Mouse (Mus musculus) heart, adult 18-20 months (tissue): Measurements from ENCODE around the gene Cpsf4. TPM values are rescaled to one million over a fixed set of nuclear protein-coding genes. Genes with fewer than 3 reads are reported as not detected.
A peak's percentile ranks its signal among the peaks of the same experiment; 100 is the strongest.
"Not testable (repeated sequence)": the region's sequence is repeated elsewhere in the genome, so short reads cannot be mapped to it uniquely, and the experiment has no call there.

Experiments
- DNase-seq, 2 experiments: peaks; one replicate each; pipeline ENCODE4 v3.0.0; 2021 to 2022; ENCODE audit warnings: mixed read lengths in 1 of 2
- long read RNA-seq, 2 experiments: library from polyadenylated mRNA; stranded (forward); transcript quantifications; one replicate each; pipeline ENCODE4 v2.0.0; 2021
- total RNA-seq, 2 experiments: library from RNA; stranded (reverse); gene quantifications; 2 replicates each; pipeline ENCODE4 v1.2.3; 2021

Cpsf4 gene
- total RNA-seq, result 10 to 100 TPM; 11.4 to 12.9 TPM
- long read RNA-seq, experiment 1, transcript Cpsf4-205 (8 exons, 1,713 nt), result major isoform, 5 of 12 reads
- long read RNA-seq, experiment 1, partial matches to known transcripts, result 1 of 12 reads
- long read RNA-seq, experiment 1, other reads (novel, unspliced or antisense), result 3 of 12 reads
- long read RNA-seq, experiment 2, partial matches to known transcripts, result 1 of 10 reads
- long read RNA-seq, experiment 2, other reads (novel, unspliced or antisense), result 2 of 10 reads

DNA sequence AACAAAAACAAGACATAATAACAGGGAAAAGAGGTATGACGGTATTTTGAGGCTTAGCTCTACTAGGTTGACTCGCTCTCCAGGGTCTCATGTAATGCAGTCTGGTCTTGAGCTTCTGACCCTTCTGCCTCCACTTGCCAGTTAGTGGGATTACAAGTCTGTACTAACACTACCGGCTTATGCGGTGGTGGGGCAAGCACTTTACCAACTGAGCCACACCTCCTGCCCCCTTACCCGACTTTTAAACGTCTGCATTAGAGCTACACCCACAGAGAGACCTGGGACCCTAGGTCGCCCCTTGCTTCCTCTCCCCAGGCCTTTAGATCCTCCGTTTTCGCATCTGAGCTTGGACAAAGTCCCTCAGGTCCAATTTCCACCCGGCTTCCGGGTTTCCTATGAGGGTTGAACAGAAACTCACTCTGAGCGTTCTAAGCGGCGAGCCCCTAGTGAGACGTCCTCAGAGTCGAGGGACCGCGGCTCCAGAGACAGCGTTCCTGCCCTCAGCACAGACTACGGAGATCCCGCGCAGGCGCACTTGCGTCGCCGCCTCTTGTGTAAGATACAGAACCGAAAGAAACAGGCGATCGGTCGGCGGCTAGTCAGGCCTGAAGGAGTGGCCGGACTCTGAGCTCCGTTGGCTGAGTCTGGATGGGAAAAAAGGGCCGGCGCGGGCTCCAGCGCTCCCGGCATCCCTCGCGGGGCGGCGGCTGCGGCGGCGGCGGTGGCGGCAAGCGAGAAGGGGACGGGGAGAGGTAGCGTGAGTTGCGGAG is at the start of gene Cpsf4, which contains the start of gene Ptcd1:
Gene Cpsf4, plus strand, starts transcription at position 678 of the 770 bp plus-strand sequence.
Gene Ptcd1, minus strand, starts transcription at position 573 of the 770 bp plus-strand sequence.
- peak; percentile 99 to 100 for DNase-seq

DNA sequence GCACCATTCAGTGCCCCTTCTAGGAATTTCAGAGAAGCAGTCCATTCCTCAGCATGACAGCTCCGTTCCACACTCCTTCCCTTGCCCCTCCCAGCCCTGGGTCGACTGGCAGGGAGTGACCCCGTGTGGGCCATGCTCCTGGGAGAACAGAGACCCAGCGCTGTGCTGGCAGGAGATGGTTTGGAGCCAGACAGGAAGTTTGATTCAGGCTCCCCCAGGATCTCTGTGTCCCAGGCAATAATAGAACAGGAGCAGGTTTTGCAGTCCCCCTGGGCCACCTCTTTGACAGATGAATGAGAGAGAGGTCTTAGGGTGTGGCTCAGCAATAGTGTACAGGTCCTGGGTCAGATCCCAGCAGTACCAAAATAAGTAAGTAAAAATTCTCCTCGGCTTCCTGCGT is 49.0 kb upstream of the Cpsf4 start:
- peak in 1 of 2 experiments; percentile 21 for DNase-seq

DNA sequence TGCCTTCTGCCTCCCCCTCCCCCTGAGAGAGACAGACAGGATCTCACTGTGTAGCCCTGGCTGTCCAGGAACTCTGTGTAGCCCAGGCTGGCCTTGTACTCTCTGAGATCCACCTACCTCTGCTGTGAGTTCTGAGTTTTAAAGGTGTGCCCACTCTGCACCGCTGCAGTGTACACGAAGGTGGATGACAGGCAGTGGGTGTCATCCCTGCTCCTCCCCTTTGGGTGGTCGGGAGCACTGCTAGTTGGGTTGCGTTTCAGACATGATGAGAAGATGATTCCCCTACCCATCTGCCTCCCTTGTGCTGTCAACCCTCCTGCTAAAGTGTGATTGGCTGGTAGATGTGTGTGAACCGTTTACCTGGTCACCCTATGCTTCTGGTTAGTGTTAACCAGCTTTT is 48.6 kb upstream of the Cpsf4 start:
- DNase-seq, result no peak

DNA sequence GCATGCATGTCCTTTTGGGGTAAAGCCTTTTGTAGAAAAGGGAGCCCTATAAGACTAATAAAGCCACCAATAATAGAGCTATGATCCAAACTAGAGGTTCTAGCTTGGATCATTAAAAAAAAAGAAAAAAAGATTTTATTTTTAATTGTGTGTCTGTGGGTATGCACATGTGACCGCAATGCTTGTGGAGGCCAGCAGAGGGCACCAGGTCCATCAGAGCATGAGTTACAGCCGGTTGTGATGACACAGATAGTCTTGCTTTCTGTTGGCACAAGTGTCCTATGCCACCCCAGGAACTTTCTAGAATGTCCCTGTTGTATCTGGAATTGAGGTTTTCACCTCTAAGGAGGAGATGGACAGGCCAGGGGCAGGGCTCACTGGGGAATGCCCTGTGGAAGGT is 47.6 kb upstream of the Cpsf4 start:
- DNase-seq, result no peak

DNA sequence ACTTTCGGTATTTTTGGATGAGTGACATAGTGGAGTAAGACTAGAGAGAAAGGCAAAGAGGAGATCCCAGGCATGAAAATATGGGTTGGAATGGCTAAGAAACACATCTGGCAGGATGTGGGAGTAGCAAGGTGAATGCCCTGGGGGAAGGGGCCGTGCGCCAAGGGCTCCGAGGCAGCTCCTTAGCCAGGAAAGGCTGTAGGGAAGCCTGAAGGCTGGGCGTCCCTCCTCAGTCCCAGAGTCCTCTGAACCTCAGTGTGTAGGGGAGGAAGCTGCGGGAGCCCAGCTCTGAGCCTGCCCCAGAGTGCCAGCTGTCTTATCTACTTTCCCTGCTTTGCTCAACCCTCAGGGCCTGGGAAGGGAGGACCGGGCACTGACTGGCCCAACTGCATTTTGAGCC is 46.1 kb upstream of the Cpsf4 start:
- DNase-seq, result no peak

DNA sequence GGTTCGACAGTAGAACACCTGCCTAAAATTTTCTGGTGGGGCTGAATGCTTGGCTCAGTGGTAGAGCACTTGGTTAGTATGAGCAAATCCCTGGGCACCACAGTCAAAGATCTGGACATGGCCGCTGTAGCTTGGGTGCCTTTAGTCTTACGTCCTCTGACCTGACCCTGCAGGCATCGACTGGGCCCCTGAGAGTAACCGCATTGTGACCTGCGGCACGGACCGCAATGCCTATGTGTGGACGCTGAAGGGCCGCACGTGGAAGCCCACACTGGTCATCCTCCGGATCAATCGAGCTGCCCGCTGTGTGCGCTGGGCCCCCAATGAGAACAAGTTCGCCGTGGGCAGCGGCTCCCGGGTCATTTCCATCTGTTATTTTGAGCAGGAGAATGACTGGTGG is 43.6 kb upstream of the Cpsf4 start:
- DNase-seq, result no peak

DNA sequence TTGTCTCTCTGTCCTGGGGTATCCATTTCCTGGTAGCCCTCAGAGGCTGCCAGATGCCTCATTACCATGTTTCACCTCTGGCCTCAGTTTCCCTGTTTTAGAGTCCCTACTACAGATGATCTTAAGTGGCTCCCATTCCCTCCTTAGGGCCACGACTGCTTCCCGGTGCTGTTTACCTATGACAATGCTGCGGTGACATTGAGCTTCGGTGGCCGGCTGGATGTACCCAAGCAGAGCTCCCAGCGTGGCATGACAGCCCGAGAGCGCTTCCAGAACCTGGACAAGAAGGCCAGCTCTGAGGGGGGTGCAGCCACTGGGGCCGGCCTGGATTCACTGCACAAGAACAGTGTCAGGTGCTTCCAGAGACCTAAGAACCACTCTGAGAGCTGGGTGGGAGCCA is 40.4 kb upstream of the Cpsf4 start:
- DNase-seq, result no peak

DNA sequence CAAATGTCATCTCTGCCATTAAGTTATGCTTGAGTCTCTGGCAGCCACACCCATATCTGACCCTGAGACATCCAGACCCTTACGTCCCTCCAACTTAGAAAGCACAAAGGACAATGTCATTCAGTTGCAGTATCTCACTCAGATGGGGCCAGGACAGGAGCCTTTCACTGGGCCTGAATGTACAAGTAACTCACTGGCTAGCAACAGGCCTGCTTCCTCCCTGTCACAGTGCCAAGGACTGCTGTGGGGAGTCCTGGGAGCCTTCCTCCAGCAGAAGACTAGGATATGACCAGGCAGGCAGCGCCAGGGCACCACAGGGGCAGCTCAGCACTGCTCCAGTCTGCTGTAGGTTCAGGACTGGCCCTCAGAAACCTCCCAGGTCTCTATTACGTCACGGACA is 37.9 kb upstream of the Cpsf4 start:
- peak; percentile 49 to 52 for DNase-seq

DNA sequence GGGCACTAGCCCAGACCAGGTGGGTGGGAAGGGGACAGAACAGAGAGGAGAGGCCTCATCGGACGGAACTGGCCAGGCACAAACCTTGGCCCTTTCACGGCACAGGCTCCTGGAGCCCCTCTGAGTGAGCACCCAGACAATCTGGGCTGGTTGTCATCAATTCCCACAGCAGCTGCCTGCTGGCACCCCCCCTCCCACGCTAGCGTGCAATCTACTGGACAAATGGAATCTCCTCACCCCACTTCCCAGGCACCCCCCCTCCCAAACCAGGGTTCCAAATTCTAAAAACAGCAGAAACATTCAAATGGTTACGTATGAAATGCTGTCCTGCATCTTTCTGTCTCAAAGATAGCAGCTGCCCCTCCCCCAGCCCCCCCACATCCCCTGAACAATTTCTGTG is 37.2 kb upstream of the Cpsf4 start:
- not testable (repeated sequence) for DNase-seq

DNA sequence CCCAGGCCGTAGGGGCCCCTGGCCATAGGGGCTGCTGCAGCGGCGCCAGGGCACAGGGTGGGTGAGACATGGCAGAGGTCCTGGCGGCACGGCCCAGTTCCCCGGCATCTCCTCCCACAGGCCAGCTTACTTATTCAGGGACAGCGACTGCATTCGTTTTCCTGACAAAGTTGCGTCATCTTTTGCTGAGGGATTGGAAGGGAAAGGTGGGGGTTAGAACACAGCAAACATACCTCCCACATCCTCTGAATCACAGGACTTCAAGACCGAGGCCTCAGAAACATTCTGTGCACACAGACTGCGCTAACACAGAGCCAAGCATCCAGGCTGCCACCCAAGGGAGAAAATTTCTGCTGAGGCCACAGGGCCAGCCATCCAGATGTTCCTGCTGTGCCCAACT is 36.8 kb upstream of the Cpsf4 start:
- DNase-seq, result peak; percentile 26 to 34

DNA sequence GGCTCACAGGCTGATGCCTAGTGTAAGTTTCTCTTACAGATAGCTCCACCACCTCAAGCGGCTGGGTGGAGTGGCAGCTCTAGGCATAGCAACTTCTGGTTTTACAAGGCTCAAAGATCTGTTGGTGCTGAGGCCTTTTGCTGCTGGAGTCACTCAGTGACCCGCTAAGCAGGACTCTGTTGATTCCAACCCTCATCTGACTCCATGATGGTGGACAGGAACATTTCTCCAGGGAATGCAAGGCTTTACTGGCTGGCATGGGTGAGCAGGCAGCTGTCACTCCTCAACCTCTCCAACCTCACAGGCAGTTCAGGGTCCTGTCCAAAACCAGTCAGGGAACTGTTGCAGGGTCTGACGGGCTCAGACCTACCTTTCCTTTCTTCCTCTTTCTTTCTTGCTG is 36.0 kb upstream of the Cpsf4 start:
- no peak for DNase-seq

DNA sequence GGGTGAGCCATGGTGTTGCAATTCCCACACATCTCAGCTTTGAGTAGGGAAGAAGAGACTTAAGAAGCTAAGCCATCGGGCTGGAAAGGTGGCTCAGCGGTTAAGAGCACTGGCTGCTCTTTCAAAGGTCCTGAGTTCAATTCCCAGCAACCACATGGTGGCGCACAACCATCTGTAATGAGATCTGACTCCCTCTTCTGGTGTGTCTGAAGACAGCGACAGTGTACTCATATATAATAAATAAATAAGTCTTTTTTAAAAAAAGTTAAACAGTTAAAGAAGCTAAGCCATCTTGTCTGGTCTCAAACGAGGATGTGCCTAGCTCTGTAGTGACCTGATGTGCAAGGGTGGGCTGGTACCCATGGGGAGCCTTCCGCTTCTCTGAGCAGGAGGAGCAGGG is 33.7 kb upstream of the Cpsf4 start:
- not testable (repeated sequence) for DNase-seq

DNA sequence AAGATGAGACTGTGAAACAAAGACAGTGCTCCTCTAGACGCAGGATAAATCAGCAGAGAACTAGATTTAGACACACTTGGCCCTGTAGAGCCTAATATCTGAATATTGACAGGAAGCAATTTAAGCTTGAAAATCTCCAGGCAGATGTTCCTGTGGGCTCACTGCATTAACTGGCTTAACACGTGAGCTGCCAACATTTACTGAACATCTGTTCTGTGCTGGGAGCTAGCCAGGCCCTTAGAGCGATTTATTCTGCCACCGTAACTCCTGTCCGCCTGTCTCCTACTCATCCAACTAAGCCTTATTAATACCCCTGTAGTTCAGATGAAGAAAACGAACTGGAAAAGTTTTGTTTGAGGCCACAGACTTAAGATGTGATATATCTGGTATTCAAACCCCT is 28.2 kb upstream of the Cpsf4 start:
- no peak for DNase-seq

DNA sequence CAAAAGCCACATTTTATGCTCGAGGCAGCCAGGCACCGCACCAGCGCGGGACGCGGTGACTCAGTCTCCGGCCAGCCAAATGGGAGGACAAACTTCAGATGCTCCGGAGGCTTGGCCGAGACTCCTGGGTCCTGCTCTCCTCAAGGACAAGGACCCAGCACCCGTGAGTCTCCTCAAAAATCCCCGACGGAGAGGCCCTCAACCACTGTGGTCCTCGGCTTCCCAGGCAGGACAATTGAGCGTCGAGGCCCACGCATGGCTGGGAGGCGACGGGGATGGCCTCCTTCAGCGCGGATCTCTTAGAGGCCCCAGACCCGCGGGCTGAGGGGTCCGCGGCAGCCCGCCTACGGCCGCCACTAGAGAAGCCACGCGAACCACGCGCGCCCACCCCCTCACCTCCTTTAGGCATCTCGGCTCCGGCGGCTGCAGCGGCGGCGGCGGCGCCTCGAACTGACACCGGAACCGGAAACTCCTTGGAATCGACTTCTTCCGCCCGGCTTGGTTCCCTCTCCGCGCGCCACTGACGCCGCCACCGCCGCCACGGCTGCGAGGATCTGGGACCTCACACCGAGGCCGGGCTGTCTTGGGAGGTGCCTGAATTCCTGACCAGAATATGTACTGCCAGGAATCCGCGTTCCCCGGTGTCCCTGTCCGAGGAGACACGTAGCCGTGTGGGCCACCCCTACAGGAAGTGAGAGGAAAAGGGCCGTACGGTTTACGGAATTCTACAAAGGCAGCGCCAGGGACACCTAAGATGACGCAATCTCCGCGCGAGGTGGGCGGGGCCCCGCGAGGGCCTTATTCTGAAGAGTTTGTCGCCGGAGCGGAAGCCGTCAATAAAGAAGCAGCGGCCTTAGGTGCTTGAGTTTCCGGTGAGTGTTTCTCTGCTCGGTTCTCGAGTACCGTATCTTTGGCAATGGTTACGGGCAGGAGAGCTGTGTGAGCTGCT is 27.2 kb upstream of the Cpsf4 start, which contains the start of the genes Pdap1 and Bud31:
Gene Pdap1, minus strand, starts transcription at position 668 of the 949 bp plus-strand sequence.
Gene Bud31, plus strand, starts transcription at position 792 of the 949 bp plus-strand sequence.
- peak; percentile 95 to 99 for DNase-seq

DNA sequence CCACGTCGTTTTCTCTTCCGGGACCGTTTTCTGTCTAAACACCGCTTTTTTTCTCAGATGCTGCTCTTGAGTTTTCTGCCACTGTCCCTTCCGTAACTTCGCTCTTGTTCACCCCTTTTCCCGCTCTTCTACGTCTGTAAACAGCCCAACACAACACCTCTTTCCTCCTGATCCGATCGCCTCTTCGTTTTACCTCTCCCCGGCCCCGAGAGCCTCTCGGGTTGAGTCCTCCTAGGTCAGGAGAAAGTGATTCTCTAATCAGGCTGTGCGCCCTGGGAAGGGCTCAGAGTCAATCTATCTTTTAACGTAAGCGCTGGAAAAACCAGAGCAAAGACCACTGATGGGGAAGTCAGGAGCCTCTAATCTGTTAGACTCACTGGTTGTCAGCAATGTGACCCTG is 26.4 kb upstream of the Cpsf4 start:
- peak in 1 of 2 experiments; percentile 33 for DNase-seq

DNA sequence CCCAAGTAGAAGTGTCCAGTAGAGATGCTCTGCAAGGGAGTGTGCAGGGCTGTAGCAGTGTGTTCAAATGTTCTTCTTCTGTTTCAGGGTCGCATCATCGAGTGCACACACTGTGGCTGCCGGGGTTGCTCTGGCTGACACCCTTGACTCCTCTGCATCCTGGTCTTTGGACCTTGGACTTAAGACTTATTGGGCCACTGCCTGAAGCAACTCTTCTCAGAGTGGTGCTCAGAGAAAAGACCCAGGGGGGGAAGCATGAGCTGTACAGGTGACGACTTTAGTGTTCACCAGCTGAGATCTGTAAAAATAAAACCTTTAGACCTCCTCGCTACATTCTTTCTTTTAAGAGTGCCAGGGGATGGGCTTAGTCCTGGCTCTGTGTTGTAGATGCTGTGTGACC is 19.3 kb upstream of the Cpsf4 start:
- no peak for DNase-seq

DNA sequence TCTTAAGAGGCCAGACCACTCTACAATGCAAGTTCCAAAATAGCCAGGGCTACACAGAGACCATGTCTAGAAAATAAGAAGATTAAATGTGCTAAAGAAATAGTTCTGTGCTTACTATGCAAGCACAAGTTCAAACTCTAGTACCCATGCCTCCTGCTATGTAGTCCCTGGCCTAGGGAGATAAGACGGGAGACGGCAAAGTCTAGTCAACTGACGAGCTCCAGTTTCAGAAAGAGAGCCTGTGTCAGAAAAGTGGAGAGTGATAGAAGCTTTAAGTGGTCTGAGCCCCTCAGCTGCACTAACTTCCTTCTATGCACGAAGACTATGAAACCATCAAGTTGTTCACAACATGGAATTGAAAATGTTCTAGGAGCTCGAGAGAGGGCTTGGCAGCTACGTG is 17.7 kb upstream of the Cpsf4 start:
- no peak for DNase-seq

DNA sequence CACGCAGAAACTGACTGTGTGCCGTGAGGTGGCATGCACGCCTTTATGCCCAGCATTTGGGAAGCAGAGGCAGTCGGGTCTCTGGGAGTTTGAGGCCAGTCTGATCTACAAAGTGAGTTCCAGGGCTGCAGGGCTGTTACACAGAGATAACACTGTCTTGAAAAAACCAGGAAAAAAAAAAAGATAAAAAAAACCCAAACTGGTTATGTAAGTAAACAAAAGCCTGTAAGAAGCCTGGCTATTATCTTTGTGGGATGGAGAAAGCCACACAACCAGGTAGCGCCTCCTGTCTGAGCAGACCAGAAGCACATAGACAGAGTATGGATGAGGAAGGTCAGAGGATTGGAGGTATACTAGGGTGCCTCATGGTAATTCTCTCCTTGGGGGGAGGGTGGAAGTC is 14.3 kb upstream of the Cpsf4 start:
- no peak for DNase-seq

DNA sequence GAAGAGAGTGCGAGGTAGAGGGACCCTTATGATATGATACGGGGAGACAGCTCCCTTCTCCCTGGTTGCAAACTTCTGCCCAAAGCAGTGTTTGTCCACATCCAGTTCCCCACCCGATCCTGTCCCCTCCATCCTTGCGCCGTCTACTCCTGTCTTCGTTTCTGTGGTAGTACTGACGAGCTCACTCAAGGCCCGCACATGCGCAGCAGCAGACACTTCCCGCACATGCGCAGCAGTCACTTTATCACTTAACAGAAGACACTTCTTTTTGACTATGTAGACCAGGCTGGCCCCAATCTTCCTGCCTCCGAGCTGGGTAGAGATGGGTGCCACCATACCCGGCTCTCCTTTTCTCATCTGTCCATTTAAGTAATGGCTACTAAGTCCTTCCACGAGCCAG is 5.7 kb upstream of the Cpsf4 start:
- no peak for DNase-seq

DNA sequence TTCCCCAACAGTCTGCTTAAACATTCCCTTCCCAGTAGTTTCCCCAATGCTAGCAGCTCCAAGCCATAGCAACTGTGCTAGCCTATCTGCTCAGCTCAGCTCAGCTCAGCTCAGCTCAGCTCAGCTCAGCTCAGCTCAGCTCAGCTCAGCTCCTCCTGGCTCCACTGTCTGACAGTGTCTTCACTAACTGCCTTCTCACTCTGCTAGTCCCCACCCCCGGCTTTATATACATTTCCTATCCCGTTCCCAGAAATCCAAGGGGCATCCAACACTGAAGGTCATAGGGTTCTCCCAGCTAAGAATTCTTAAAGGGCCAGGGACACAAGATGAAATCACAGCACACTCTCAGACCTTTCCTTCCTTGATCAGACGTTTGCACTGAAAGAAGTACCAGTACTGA is 2.3 kb upstream of the Cpsf4 start:
- DNase-seq, result peak; percentile 13 to 27

DNA sequence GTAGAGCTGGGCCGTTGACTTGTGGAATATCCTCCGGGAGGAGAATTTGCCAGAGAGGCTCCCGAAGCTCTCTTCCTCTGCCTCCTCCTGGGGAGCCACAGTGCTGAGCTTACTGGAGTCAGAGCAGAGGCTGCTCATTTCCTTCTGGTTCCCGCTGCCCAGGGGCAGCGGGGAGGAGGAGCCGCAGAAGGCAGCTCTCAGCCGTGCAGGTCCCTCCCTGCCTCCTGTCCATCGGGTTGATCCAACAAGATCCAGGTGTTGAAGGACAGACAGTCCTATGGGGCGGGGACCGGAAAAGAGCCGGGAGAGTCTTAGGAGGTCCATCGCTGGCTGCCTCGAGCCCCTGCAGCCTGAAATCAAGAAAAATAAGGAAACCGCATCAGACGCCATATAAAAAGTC is 1.8 kb upstream of the Cpsf4 start:
- DNase-seq, result no peak

DNA sequence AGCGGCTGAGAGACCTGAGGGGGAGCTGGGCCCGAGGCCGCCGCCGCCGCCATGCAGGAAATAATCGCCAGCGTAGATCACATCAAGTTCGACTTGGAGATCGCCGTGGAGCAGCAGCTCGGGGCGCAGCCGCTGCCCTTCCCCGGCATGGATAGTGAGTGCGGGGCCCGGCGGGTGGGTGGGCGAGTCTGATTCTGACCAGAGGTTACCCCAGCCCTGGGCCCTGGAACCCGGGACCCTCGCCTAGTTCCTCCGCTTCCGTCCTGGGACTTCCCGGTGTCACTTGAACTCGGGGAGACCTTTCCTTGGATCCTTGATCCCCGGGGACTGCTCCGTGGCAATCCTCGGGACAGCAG is 271 bp downstream of the Cpsf4 start:
- no peak for DNase-seq
